Mouse (Mus musculus) forebrain, embryonic 11.5 days (tissue): ENCODE measurements at regions not wholly inside any gene's neighbourhood (a gene's known extent, or its start where the extent isn't known, plus 50 kb on each side); places are given as distances from the start of the nearest gene placed in this dataset.

Experiments
- ATAC-seq: fragments of 200-750 bp; cut with Nextera tagmentation; replicated peaks from 2 replicates; pipeline ENCODE4 v1.8.0; 2017; ENCODE audit warnings: moderate TSS enrichment; ENCODE audit not compliant: low FRiP score
- DNase-seq: peaks from one replicate; pipeline ENCODE4 v3.0.0-alpha.2; 2017; ENCODE audit warnings: low spot score
- H3K27ac ChIP-seq: fragments of 300-500 bp; sonication (generic); 2 replicates; pipeline ENCODE4 v1.5.1; 2014; ENCODE audit warnings: low read depth, low read length
- H3K27me3 ChIP-seq: fragments of 300-500 bp; sonication (generic); 2 replicates; pipeline ENCODE4 v1.6.1; 2014; ENCODE audit warnings: mild to moderate bottlenecking, low read length, mixed read lengths; ENCODE audit not compliant: control insufficient read depth, insufficient read depth
- H3K36me3 ChIP-seq: fragments of 300-500 bp; sonication (generic); 2 replicates; pipeline ENCODE4 v1.6.1; 2014; ENCODE audit warnings: mild to moderate bottlenecking, low read length, moderate library complexity, mixed read lengths; ENCODE audit not compliant: control insufficient read depth, insufficient read depth
- H3K4me1 ChIP-seq: fragments of 300-500 bp; sonication (generic); replicated peaks from 2 replicates; pipeline ENCODE4 v1.6.1; 2014; ENCODE audit warnings: low read length, mixed read lengths; ENCODE audit not compliant: control insufficient read depth, insufficient read depth
- H3K4me2 ChIP-seq: fragments of 300-500 bp; sonication (generic); 2 replicates; pipeline ENCODE4 v1.6.1; 2014; ENCODE audit warnings: low read depth, mild to moderate bottlenecking, low read length, moderate library complexity, mixed read lengths; ENCODE audit not compliant: severe bottlenecking
- H3K4me3 ChIP-seq: fragments of 300-500 bp; sonication (generic); 2 replicates; pipeline ENCODE4 v1.5.1; 2014; ENCODE audit warnings: low read depth, low read length
- H3K9ac ChIP-seq: fragments of 300-500 bp; sonication (generic); 2 replicates; pipeline ENCODE4 v1.6.1; 2014; ENCODE audit warnings: low read length
- H3K9me3 ChIP-seq: fragments of 300-500 bp; sonication (generic); 2 replicates; pipeline ENCODE4 v1.6.1; 2016; ENCODE audit warnings: low read length, mixed read lengths; ENCODE audit not compliant: control insufficient read depth
- WGBS: fragments of 180-500 bp; shearing (Covaris S2); extraction: QIAGEN DNeasy Blood & Tissue Kit; methylation state at CpG from one replicate; pipeline ENCODE4 v1.1.7; 2014; 5-methylcytosine and 5-hydroxymethylcytosine counted together

- Histone ChIP-seq H3K9me3 (no peaks in the 10 kb centered on the region), H3K4me2 (no peak overlapping the region), H3K9ac (no peak overlapping the region), H3K4me1 (no peaks in the 10 kb centered on the region), H3K36me3 (no peaks in the 10 kb centered on the region), H3K4me3 (no peak overlapping the region), H3K27ac (no peak overlapping the region), H3K27me3 (no peaks in the 10 kb centered on the region)
- no peak for ATAC-seq
- no peak for DNase-seq
- 90% methylated on average over 2 of the region's 2 CpGs for WGBS
These were observed 90.1 kb downstream of the Tmem200c start for GRCm38 (mm10) chr17:68916531-68916930.

- Histone ChIP-seq H3K27me3 (no peaks in the 10 kb centered on the region), H3K4me2 (no peak overlapping the region), H3K4me1 (no peaks in the 10 kb centered on the region), H3K4me3 (no peak overlapping the region), H3K9ac (no peak overlapping the region), H3K9me3 (no peaks in the 10 kb centered on the region), H3K27ac (no peak overlapping the region), H3K36me3 (no peaks in the 10 kb centered on the region)
- ATAC-seq (no peak), DNase-seq (no peak)
- WGBS, result 88% methylated on average over 5 of the region's 5 CpGs
These were observed 91.8 kb downstream of the Tmem200c start for GRCm38 (mm10) chr17:68918228-68918627.

GRCm38 (mm10) chr17:68923271-68923670 is 96.8 kb downstream of the Tmem200c start:
- Histone ChIP-seq H3K4me1 (no peaks in the 10 kb centered on the region), H3K9ac (no peak overlapping the region), H3K27me3 (no peaks in the 10 kb centered on the region), H3K9me3 (no peaks in the 10 kb centered on the region), H3K4me3 (no peak overlapping the region), H3K27ac (no peak overlapping the region), H3K36me3 (no peaks in the 10 kb centered on the region), H3K4me2 (no peak overlapping the region)
- ATAC-seq, result no peak
- 87% methylated on average over 5 of the region's 5 CpGs for WGBS
- DNase-seq, result no peak

GRCm38 (mm10) chr17:68927418-68927817 is 101.0 kb downstream of the Tmem200c start:
- no peaks in the 10 kb centered on the region for H3K4me1 ChIP-seq
- H3K36me3 ChIP-seq, result no peaks in the 10 kb centered on the region
- 78% methylated on average over 6 of the region's 6 CpGs for WGBS
- H3K4me3 ChIP-seq, result no peak overlapping the region
- ATAC-seq (no peak), DNase-seq (no peak)
- H3K9ac ChIP-seq, result no peak overlapping the region
- H3K4me2 ChIP-seq, result no peak overlapping the region
- H3K9me3 ChIP-seq, result no peaks in the 10 kb centered on the region
- no peaks in the 10 kb centered on the region for H3K27me3 ChIP-seq
- no peak overlapping the region for H3K27ac ChIP-seq

GRCm38 (mm10) chr17:68928691-68929090 is 102.3 kb downstream of the Tmem200c start:
- DNase-seq (no peak), ATAC-seq (no peak)
- Histone ChIP-seq H3K27ac (no peak overlapping the region), H3K4me3 (no peak overlapping the region), H3K36me3 (no peaks in the 10 kb centered on the region), H3K4me2 (no peak overlapping the region), H3K9me3 (no peaks in the 10 kb centered on the region), H3K27me3 (no peaks in the 10 kb centered on the region), H3K9ac (no peak overlapping the region), H3K4me1 (no peaks in the 10 kb centered on the region)
- 76% methylated on average over 6 of the region's 6 CpGs for WGBS

GRCm38 (mm10) chr17:68933265-68933664 is 106.8 kb downstream of the Tmem200c start:
- H3K27me3 ChIP-seq, result no peaks in the 10 kb centered on the region
- no peak overlapping the region for H3K4me2 ChIP-seq
- ATAC-seq (no peak), DNase-seq (no peak)
- H3K36me3 ChIP-seq, result no peaks in the 10 kb centered on the region
- H3K9me3 ChIP-seq, result no peaks in the 10 kb centered on the region
- no peak overlapping the region for H3K9ac ChIP-seq
- no peak overlapping the region for H3K27ac ChIP-seq
- no peak overlapping the region for H3K4me3 ChIP-seq
- WGBS, result 96% methylated on average over 7 of the region's 7 CpGs
- H3K4me1 ChIP-seq, result no peaks in the 10 kb centered on the region

- ATAC-seq, result no peak
- Histone ChIP-seq H3K4me2 (no peak overlapping the region), H3K4me1 (no peaks in the 10 kb centered on the region), H3K27ac (no peak overlapping the region), H3K9me3 (no peaks in the 10 kb centered on the region), H3K9ac (no peak overlapping the region), H3K27me3 (no peaks in the 10 kb centered on the region), H3K36me3 (no peaks in the 10 kb centered on the region), H3K4me3 (no peak overlapping the region)
- no peak for DNase-seq
- 89% methylated on average over 10 of the region's 10 CpGs for WGBS
These were observed 107.6 kb downstream of the Tmem200c start for GRCm38 (mm10) chr17:68934066-68934465.

GRCm38 (mm10) chr17:68936016-68936415 is 109.6 kb downstream of the Tmem200c start:
- ATAC-seq (no peak), DNase-seq (no peak)
- H3K36me3 ChIP-seq, result no peaks in the 10 kb centered on the region
- no peak overlapping the region for H3K4me3 ChIP-seq
- no peak overlapping the region for H3K4me2 ChIP-seq
- H3K9ac ChIP-seq, result no peak overlapping the region
- H3K27me3 ChIP-seq, result no peaks in the 10 kb centered on the region
- no peaks in the 10 kb centered on the region for H3K9me3 ChIP-seq
- H3K27ac ChIP-seq, result no peak overlapping the region
- WGBS, result 71% methylated on average over 4 of the region's 4 CpGs
- H3K4me1 ChIP-seq, result no peaks in the 10 kb centered on the region

- Histone ChIP-seq H3K9ac (no peak overlapping the region), H3K4me1 (no peaks in the 10 kb centered on the region), H3K4me2 (no peak overlapping the region), H3K36me3 (no peaks in the 10 kb centered on the region), H3K27me3 (no peaks in the 10 kb centered on the region), H3K4me3 (no peak overlapping the region), H3K27ac (no peak overlapping the region), H3K9me3 (no peaks in the 10 kb centered on the region)
- no peak for DNase-seq
- ATAC-seq, result no peak
- WGBS, result 93% methylated on average over 2 of the region's 2 CpGs
These were observed 119.2 kb upstream of the Epb41l3 start for GRCm38 (mm10) chr17:68956275-68956674.
